Mouse (Mus musculus) hindlimb bud, embryonic 11.5 days (tissue): ENCODE data around the gene Tdp2.
A peak's percentile ranks its signal among the peaks of the same experiment; 100 is the strongest.

ENCODE experiments used
- DNase-seq: peaks from one replicate; pipeline ENCODE4 v3.0.0-alpha.2; 2012; ENCODE audit warnings: low read depth, low spot score; ENCODE audit errors: extremely low spot score

Tdp2 gene

GRCm38 (mm10) chr13:24831353-24832130 is at the start of gene Tdp2, which contains the start of gene Acot13:
Tdp2 (plus strand) TSS chr13:24831679.
Acot13 (minus strand) TSS chr13:24831540.
- peak; percentile 93 for DNase-seq

GRCm38 (mm10) chr13:24781916-24782315 is 49.6 kb upstream of the Tdp2 start:
- no peak for DNase-seq

GRCm38 (mm10) chr13:24786014-24786490 is 45.4 kb upstream of the Tdp2 start:
- no peak for DNase-seq

GRCm38 (mm10) chr13:24787477-24787876 is 44.0 kb upstream of the Tdp2 start:
- DNase-seq = no peak

GRCm38 (mm10) chr13:24791349-24791748 is 40.1 kb upstream of the Tdp2 start:
- DNase-seq = no peak

GRCm38 (mm10) chr13:24792411-24793045 is 39.0 kb upstream of the Tdp2 start:
- no peak for DNase-seq

GRCm38 (mm10) chr13:24798686-24799085 is 32.8 kb upstream of the Tdp2 start:
- DNase-seq = no peak

GRCm38 (mm10) chr13:24799378-24799777 is 32.1 kb upstream of the Tdp2 start:
- DNase-seq = no peak

- peak; percentile 44 for DNase-seq
Observed at GRCm38 (mm10) chr13:24799925-24800673, 31.4 kb upstream of the Tdp2 start.

- peak; percentile 95 for DNase-seq
Observed at GRCm38 (mm10) chr13:24800674-24801307, 30.7 kb upstream of the Tdp2 start.

- DNase-seq = no peak
Observed at GRCm38 (mm10) chr13:24801308-24801921, 30.1 kb upstream of the Tdp2 start, which contains the start of gene BC005537. BC005537 (plus strand) TSS chr13:24801657.

- DNase-seq = no peak
Observed at GRCm38 (mm10) chr13:24802131-24802691, 29.3 kb upstream of the Tdp2 start.

GRCm38 (mm10) chr13:24803196-24803595 is 28.3 kb upstream of the Tdp2 start:
- DNase-seq = no peak

GRCm38 (mm10) chr13:24806079-24806478 is 25.4 kb upstream of the Tdp2 start:
- no peak for DNase-seq

GRCm38 (mm10) chr13:24812521-24812920 is 19.0 kb upstream of the Tdp2 start:
- no peak for DNase-seq

- no peak for DNase-seq
Observed at GRCm38 (mm10) chr13:24814616-24815015, 16.9 kb upstream of the Tdp2 start.

- DNase-seq = no peak
Observed at GRCm38 (mm10) chr13:24816125-24817092, 15.1 kb upstream of the Tdp2 start.

GRCm38 (mm10) chr13:24819931-24820330 is 11.5 kb upstream of the Tdp2 start:
- DNase-seq = no peak
